Mouse (Mus musculus) CH12.LX (cell line): ENCODE data around the gene Stard10.

Source experiments
- CTCF ChIP-seq, 2 experiments: IDR thresholded peaks in 1 of 2; conservative IDR thresholded peaks in 1 of 2; 2 replicates each; pipeline ENCODE4 v1.5.1; 2011 to 2012; ENCODE audit warnings: low read depth in 2 of 2, low read length in 2 of 2, improper control_type of control experiment in 1 of 2, inconsistent platforms in 1 of 2, mild to moderate bottlenecking in 1 of 2, moderate library complexity in 1 of 2
- USF2 ChIP-seq: conservative IDR thresholded peaks from 2 replicates; pipeline ENCODE4 v1.6.1; 2011; ENCODE audit warnings: low read depth, low read length, improper control_type of control experiment

DNA sequence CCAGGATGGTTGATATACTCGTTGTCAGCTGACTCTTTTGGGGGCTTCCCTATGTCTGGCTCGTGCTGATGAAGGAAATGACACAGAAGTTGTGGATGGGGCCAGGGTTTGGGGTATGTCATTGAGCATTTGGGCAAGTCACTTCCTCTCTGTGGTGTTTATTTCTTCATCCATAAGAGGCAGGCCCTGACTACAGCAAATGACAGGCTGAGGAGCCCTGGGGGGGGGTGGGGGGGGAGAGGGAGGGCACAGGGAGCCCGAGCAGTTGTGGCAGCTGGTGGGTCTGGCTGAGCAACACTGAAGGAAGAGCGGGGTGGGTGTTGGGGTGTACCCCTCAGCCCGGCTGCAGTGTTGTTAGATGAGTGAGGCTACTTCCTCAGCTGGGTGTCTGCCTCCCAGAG lies 45.9 kb downstream of the Stard10 start:
- TF ChIP-seq CTCF (conservative IDR thresholded peaks at IDR 0.05 in 1 of 2, IDR thresholded peaks at IDR 0.05 in 1 of 2; ENCODE audit: low read depth in 2 of 2, low read length in 2 of 2) (no peak), USF2 (no peak)
